Mouse (Mus musculus) small intestine, adult 2 months (tissue): ENCODE results near the gene Bpifa6.

Experiments used
- CTCF ChIP-seq: fragments of 200-500 bp; IDR thresholded peaks from 2 replicates; pipeline ENCODE4 v1.5.1; 2012; ENCODE audit warnings: low read depth, mild to moderate bottlenecking, control low read depth, inconsistent platforms, low read length, moderate library complexity, mixed read lengths; ENCODE audit not compliant: insufficient replicate concordance, insufficient read length; ENCODE audit errors: extremely low read depth
- POLR2A ChIP-seq: fragments of 200-500 bp; IDR thresholded peaks from 2 replicates; pipeline ENCODE4 v1.6.1; 2012; ENCODE audit warnings: low read depth, mild to moderate bottlenecking, control low read depth, inconsistent platforms, low read length, moderate library complexity

- TF ChIP-seq CTCF (no peak), POLR2A (no peak)
Observed at GRCm38 (mm10) chr2:153974582-153974981, at the start of gene Bpifa6.
